Mouse (Mus musculus) kidney, adult 2 months (tissue): Measurements from ENCODE around the gene Arhgap31.

ENCODE experiments used
- CTCF ChIP-seq: fragments of 200-500 bp; conservative IDR thresholded peaks from 2 replicates; pipeline ENCODE4 v1.5.1; 2011; ENCODE audit warnings: low read depth, mild to moderate bottlenecking, control low read depth, low read length, moderate library complexity, mixed read lengths; ENCODE audit not compliant: insufficient read depth, insufficient read length
- POLR2A ChIP-seq: fragments of 200-500 bp; IDR thresholded peaks from one replicate; pipeline ENCODE4 v1.6.1; 2011; ENCODE audit warnings: low read depth, low read length, control low read depth

- TF ChIP-seq POLR2A, result no peak
- TF ChIP-seq CTCF, result no peak
Observed at GRCm38 (mm10) chr16:38555988-38556387, 157.1 kb downstream of the Arhgap31 start.
